Mouse (Mus musculus): ENCODE data around the gene Ywhag.

DNA sequence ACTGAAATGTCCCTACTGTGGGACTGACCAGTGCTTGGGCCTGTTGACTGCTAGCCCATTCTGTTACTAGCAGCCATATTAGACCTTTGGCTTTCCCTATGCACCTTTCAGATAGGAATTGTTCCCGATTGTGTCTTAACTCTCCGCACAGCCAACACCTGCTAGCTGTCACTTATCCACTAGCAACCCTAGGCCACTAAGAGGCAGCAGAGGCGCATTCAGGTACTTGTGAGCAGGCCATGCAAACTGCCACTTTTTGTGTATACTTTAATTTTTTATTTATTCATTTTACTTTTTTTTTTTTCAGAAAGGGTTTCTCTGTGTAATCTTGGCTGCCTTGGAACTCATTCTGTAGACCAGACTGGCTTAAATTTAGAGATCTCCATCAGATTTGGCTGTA is 33.7 kb downstream of the Ywhag start:
- TF ChIP-seq CTCF (IDR thresholded peaks at IDR 0.05; ENCODE audit: borderline replicate concordance, insufficient read depth, low read depth, low read length) (peak; percentile 40), POLR2A (IDR thresholded peaks at IDR 0.05; ENCODE audit: borderline replicate concordance, insufficient read depth, low read length) (no peak)
